Mouse (Mus musculus): Measurements from ENCODE around the gene Rai1. TPM values are rescaled to one million over a fixed set of nuclear protein-coding genes. Genes with fewer than 3 reads are reported as not detected.

The Rai1 gene
- polyA plus RNA-seq, 1 experiment from 2014 or later: 34.0 TPM

DNA sequence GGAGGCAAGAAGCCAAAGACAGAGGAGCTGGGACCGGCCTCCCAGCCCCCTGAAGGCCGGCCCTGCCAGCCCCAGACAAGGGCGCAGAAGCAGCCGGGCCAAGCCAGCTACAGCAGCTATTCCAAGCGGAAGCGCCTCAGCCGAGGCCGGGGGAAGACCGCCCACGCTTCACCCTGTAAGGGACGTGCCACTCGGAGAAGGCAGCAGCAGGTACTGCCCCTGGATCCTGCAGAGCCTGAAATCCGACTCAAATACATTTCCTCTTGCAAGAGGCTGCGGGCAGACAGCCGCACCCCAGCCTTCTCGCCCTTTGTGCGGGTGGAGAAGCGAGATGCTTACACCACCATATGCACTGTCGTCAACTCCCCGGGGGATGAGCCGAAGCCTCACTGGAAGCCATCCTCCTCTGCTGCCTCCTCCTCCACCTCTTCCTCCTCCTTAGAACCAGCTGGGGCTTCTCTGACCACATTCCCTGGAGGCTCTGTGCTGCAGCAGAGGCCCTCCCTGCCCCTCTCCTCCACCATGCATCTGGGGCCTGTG, 84.8 kb downstream of the Rai1 start:
- Histone ChIP-seq H3K4me3 (no peak overlapping the region), H3K9ac (peak overlapping the region; percentile 35; the same call in 1 of the 2 replicates), H3K4me1 (peaks cover 12% of the 10 kb centered on the region), H3K4me2 (replicated peaks) (no peak overlapping the region), H3K36me3 (peaks cover 91% of the 10 kb centered on the region), H3K27me3 (replicated peaks) (no peaks in the 10 kb centered on the region), H3K27ac (0 out of 2 replicates have a peak overlapping the region, but pooled peaks have one; percentile 53), H3K9me3 (0 out of 2 replicates have a peak, but pooled peaks cover 4% of the 10 kb centered on the region)
- WGBS: 81% methylated on average over 21 of the region's 21 CpGs
- ATAC-seq (ENCODE audit: low FRiP score, low read depth): peak; percentile 5; the same call in 1 of the 2 replicates

DNA sequence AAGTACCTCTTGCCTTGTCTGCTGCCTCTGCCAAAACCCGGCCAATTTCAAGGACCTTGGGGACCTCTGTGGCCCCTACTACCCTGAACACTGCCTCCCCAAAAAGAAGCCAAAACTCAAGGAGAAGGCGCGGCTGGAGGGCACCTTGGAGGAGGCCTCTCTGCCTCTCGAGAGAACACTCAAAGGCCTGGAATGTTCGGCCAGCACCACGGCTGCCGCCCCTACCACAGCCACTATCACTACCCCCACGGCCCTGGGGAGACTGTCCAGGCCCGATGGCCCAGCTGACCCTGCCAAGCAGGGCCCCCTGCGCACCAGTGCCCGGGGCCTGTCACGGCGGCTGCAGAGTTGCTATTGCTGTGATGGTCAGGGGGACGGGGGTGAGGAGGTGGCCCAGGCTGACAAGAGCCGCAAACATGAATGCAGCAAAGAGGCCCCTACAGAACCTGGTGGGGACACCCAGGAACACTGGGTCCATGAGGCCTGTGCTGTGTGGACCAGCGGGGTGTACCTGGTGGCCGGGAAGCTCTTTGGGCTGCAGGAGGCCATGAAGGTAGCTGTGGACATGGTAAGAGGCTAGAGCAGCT, 85.3 kb downstream of the Rai1 start:
- Histone ChIP-seq H3K9me3 (peaks cover 9% of the 10 kb centered on the region; the same call in 1 of the 2 replicates), H3K4me1 (peaks cover 6% of the 10 kb centered on the region), H3K27ac (no peak overlapping the region), H3K4me3 (no peak overlapping the region), H3K27me3 (replicated peaks) (no peaks in the 10 kb centered on the region), H3K36me3 (peaks cover 95% of the 10 kb centered on the region), H3K9ac (no peak overlapping the region), H3K4me2 (replicated peaks) (no peak overlapping the region)
- no peak for ATAC-seq (ENCODE audit: low FRiP score, low read depth)
- 91% methylated on average over 17 of the region's 17 CpGs for WGBS

DNA sequence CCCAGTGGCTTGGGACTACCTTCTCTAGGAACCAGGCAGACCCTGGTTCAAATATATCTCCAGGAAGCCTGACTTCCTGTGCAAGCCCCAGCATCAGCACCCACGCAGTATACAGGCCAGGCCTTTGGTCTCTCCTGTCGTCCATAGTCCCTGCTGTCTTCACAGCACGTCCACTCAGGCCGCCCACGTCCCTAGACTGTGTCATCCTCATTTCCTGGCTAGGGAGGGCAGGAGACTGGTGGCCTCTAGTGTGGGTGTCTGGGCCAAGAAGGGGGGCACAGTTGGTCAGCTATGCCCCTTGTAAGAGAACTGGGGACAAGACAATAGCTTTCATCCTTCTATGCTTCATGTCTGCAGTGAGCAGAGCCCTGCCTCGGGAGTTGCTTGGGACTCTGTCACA, 87.7 kb downstream of the Rai1 start:
- H3K4me3 ChIP-seq: no peak overlapping the region
- peaks cover 9% of the 10 kb centered on the region; the same call in 1 of the 2 replicates for H3K9me3 ChIP-seq
- no peaks in the 10 kb centered on the region for H3K27me3 ChIP-seq (replicated peaks)
- no peak overlapping the region for H3K4me2 ChIP-seq (replicated peaks)
- H3K4me1 ChIP-seq: no peaks in the 10 kb centered on the region
- 79% methylated on average over 6 of the region's 6 CpGs for WGBS
- H3K36me3 ChIP-seq: peaks cover 87% of the 10 kb centered on the region
- no peak overlapping the region for H3K27ac ChIP-seq
- no peak overlapping the region for H3K9ac ChIP-seq
- no peak for ATAC-seq (ENCODE audit: low FRiP score, low read depth)

DNA sequence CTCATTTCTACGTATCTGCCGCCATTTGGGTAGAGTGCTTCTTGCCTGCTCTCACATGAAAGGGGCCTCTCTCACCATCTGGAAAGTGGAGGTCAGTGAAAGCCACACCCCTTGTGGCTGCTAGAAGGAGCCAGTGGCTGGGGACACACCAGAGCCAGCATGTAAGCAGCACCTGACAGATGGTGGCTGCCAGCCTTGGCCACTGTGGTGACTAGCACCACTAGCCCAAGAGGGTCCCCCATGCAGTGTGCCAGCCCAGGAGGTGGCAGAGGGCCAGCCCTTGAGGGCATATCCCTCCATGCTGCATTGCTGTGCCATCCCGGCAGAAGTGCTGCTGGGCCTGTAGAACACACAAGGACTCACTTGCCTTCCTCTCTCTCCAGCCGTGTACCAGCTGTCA, 88.7 kb downstream of the Rai1 start:
- peaks cover 9% of the 10 kb centered on the region; the same call in 1 of the 2 replicates for H3K9me3 ChIP-seq
- no peak overlapping the region for H3K27ac ChIP-seq
- no peak overlapping the region for H3K4me2 ChIP-seq (replicated peaks)
- WGBS: 78% methylated on average over 4 of the region's 4 CpGs
- H3K4me3 ChIP-seq: no peak overlapping the region
- H3K27me3 ChIP-seq (replicated peaks): no peaks in the 10 kb centered on the region
- peaks cover 86% of the 10 kb centered on the region for H3K36me3 ChIP-seq
- no peak for ATAC-seq (ENCODE audit: low FRiP score, low read depth)
- H3K9ac ChIP-seq: no peak overlapping the region
- no peaks in the 10 kb centered on the region for H3K4me1 ChIP-seq

DNA sequence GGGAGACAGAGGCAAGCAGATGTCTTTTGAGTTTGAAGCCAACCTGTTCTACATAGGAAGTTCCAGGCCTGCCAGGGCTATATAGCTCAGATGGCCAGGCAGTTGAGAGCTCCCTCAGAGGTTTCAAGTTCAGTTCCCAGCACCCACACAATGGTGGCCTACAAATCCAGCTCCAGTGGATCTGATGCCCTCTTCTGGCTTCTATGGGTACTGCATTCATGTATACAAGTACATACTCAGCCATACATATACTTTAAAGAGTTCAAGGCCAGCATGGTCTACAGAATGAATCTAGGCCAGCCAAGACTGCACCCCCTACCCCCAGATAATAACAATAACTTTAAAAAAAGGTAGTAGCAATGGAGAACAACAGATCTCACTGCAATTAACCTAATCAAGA, 90.3 kb downstream of the Rai1 start:
- Histone ChIP-seq H3K4me2 (replicated peaks) (no peak overlapping the region), H3K4me3 (no peak overlapping the region), H3K9me3 (peaks cover 9% of the 10 kb centered on the region; the same call in 1 of the 2 replicates), H3K4me1 (peaks cover 4% of the 10 kb centered on the region), H3K36me3 (peaks cover 79% of the 10 kb centered on the region), H3K27me3 (replicated peaks) (no peaks in the 10 kb centered on the region), H3K27ac (no peak overlapping the region), H3K9ac (no peak overlapping the region)
- ATAC-seq (ENCODE audit: low FRiP score, low read depth): no peak

DNA sequence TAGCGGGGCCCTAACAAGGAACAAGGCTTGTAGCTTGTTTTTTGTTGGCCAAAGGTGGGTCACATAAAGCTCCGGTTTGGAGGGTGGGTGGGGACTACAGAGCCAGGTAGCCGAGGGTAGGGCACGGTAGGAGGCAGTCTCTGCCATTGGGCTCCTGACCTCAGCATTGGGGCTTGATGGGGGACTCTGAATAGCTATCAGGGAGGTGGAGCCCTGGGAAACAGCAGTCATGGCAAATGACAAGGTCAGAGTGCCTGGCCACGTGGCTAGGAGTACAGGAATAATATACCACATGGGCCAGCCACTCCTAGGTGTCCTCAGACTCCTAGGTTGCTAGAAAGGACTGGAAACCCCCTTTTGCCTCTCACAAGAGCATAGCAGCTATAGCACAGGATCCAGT, 91.5 kb downstream of the Rai1 start:
- H3K4me1 ChIP-seq: peaks cover 10% of the 10 kb centered on the region
- H3K4me3 ChIP-seq: no peak overlapping the region
- WGBS: 88% methylated on average over 5 of the region's 5 CpGs
- H3K9me3 ChIP-seq: peaks cover 9% of the 10 kb centered on the region; the same call in 1 of the 2 replicates
- H3K36me3 ChIP-seq: peaks cover 78% of the 10 kb centered on the region
- no peak overlapping the region for H3K4me2 ChIP-seq (replicated peaks)
- H3K9ac ChIP-seq: no peak overlapping the region
- H3K27ac ChIP-seq: no peak overlapping the region
- no peaks in the 10 kb centered on the region for H3K27me3 ChIP-seq (replicated peaks)
- ATAC-seq (ENCODE audit: low FRiP score, low read depth): no peak

DNA sequence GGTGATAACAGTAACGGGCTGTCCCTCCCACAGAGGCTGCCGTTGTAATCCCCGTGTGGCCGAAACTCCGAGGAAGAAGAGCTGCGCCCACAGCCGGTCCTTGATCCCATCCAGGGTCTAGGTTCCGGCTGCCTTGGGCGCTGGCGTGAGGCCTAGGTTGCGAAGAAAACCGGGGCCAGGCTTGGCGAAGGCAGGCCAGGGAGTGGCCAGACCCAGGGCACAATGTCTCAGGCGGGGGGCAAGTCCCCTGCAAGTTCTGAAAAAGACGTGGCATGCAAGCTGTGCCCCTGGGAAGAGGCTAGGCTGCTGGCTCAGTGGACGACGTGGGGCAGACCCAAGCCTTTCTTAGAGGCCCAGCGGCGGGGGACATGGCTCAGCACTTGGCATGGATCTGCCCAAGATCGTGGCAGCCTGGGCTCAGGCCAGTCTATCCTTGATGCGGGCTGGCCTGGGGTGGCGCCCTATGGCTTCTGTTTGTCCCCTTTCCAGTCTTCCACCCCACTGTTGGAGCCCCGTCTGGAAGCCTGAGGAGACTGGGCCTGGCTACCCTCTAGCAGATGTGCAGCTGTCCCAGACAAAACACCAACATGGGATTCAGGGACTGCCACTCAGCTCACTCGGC, 93.3 kb downstream of the Rai1 start:
- Histone ChIP-seq H3K27ac (no peak overlapping the region), H3K9ac (peak overlapping the region; percentile 17; the same call in 1 of the 2 replicates), H3K9me3 (peaks cover 9% of the 10 kb centered on the region; the same call in 1 of the 2 replicates), H3K4me2 (replicated peaks) (no peak overlapping the region), H3K27me3 (replicated peaks) (no peaks in the 10 kb centered on the region), H3K4me1 (peaks cover 16% of the 10 kb centered on the region), H3K36me3 (peaks cover 82% of the 10 kb centered on the region), H3K4me3 (no peak overlapping the region)
- 81% methylated on average over 24 of the region's 24 CpGs for whole genome bisulfite sequencing
- no peak for ATAC-seq (ENCODE audit: low FRiP score, low read depth)

DNA sequence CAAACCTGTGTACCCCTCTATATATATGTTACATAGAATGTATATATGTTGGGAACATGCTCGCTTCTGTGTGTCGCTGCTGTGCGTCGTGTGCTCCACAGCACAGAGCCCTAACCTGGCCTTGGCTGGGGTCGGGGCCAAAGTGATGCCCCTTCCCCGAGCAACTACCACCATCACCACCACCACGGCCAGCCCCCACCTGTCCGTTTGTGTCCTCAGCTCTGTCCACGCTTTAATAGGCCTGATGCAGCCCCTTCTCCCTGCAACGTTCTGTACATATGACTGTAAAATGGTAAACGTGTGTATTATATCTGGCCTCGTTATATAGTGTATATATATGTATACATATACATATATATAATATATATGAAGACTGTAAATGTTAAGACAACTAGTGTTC, 93.8 kb downstream of the Rai1 start:
- Histone ChIP-seq H3K9ac (0 out of 2 replicates have a peak overlapping the region, but pooled peaks have one; percentile 17), H3K27me3 (replicated peaks) (no peaks in the 10 kb centered on the region), H3K9me3 (peaks cover 9% of the 10 kb centered on the region; the same call in 1 of the 2 replicates), H3K4me3 (no peak overlapping the region), H3K4me1 (peaks cover 22% of the 10 kb centered on the region), H3K36me3 (peaks cover 83% of the 10 kb centered on the region), H3K4me2 (replicated peaks) (no peak overlapping the region), H3K27ac (no peak overlapping the region)
- ATAC-seq (ENCODE audit: low FRiP score, low read depth): no peak
- WGBS: 91% methylated on average over 12 of the region's 12 CpGs

DNA sequence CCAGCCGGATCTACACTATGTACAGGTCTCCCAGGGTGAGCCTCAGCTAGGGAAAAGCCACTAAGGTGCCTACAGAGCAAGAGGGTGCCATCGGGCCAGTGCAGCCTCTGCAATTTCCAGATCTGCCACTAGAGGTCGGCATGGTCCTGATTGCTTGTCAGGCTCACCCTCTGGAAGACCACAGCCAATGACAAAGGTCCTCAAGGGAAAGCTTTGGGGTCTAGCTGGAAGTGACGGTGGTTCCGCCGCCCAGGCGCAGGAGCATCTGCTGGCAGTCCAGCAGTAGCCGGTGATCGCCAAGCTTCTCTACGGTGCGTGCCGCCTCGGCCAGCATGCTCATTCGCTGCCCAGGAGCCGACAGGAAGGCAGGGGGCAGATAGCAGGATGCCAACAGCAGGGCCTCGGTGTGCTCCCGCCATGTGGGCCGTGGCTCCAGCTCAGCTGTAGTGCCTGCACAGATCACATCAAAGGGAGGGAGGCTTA, 94.9 kb downstream of the Rai1 start:
- Histone ChIP-seq H3K36me3 (peaks cover 83% of the 10 kb centered on the region), H3K9ac (peak overlapping the region; percentile 38), H3K4me2 (replicated peaks) (peak overlapping the region; percentile 41), H3K4me3 (no peak overlapping the region), H3K4me1 (peaks cover 22% of the 10 kb centered on the region), H3K9me3 (peaks cover 3% of the 10 kb centered on the region; the same call in 1 of the 2 replicates), H3K27ac (peak overlapping the region; percentile 72; the same call in 1 of the 2 replicates), H3K27me3 (replicated peaks) (no peaks in the 10 kb centered on the region)
- WGBS: 14% methylated on average over 18 of the region's 18 CpGs
- peak; percentile 76 for ATAC-seq (ENCODE audit: low FRiP score, low read depth)

DNA sequence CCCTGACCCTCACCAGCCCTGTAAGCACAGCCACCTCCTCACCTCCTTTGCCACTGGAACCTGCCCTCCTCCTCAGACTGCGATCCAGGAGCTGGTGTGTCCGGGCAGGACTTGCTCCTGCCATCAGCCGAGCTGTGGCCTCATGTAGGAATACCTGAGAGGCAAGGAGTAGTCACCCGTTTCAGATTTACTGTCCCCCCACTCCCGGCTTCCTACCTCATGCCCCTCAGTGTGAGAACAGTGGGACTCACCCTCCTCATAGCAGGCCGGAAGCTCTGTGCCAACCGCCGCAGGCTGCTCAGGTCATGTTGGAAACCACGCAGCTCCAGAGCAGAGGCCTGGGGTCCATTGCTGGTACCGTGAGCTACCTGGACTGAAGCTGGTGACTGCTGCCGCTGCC, 95.6 kb downstream of the Rai1 start:
- 86% methylated on average over 11 of the region's 11 CpGs for WGBS
- ATAC-seq (ENCODE audit: low FRiP score, low read depth): no peak
- Histone ChIP-seq H3K27me3 (replicated peaks) (no peaks in the 10 kb centered on the region), H3K9ac (no peak overlapping the region), H3K4me2 (replicated peaks) (no peak overlapping the region), H3K36me3 (peaks cover 84% of the 10 kb centered on the region), H3K27ac (no peak overlapping the region; the same call in 1 of the 2 replicates), H3K9me3 (no peaks in the 10 kb centered on the region), H3K4me3 (no peak overlapping the region), H3K4me1 (peaks cover 22% of the 10 kb centered on the region)

DNA sequence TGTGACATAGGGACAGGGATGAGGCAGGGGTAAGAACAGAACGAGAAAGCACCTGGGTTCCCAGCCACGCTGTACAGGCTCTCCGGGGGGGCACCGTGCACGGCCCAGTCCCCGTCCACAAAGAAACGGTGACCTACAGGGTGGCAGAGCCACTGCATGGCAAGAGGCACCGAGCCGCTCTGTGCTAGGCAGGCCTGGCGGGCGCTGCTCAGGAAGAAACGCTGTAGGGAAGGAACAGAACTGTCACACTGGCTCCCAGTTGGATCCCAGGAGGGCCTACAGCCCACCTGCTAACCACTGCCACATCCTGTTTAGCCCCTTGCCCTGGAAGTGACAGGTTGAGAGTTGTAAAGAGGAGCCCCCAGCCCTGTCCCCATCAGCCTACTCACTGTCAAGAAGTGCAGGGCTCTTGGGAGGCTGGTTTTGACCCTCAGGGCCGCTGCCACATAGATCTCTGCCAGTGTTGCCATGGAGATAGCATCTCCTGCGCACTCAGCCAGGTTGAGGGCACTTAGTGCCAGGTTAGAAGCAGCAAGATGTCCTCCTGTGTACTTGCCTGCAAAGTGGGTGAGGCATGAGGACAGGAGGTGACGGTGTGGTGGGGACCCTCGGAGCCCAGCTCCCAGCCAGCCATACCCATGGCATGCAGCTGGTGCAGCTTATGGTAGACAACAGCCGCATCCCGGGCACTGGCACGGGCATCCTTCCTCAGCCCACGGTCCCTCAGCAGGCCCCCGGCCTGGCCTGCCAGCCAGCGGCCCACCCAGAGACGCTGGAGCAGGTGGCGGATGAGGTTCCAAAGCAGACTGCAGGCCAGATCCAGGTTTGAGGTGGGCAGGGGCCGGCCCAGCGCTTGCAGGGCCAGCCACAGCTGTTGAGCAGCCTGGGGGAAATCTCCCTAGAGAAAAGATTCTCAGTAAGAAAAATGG, 98.2 kb downstream of the Rai1 start:
- peaks cover 84% of the 10 kb centered on the region for H3K36me3 ChIP-seq
- H3K4me2 ChIP-seq (replicated peaks): no peak overlapping the region
- peaks cover 46% of the 10 kb centered on the region for H3K4me1 ChIP-seq
- H3K4me3 ChIP-seq: no peak overlapping the region
- no peak for ATAC-seq (ENCODE audit: low FRiP score, low read depth)
- H3K9ac ChIP-seq: peak overlapping the region; percentile 29; the same call in 1 of the 2 replicates
- 86% methylated on average over 26 of the region's 26 CpGs for WGBS
- H3K9me3 ChIP-seq: no peaks in the 10 kb centered on the region
- no peak overlapping the region for H3K27ac ChIP-seq
- H3K27me3 ChIP-seq (replicated peaks): no peaks in the 10 kb centered on the region
